Mouse (Mus musculus): ENCODE data around the gene Cacna1a.
A peak's percentile ranks its signal among the peaks of the same experiment; 100 is the strongest.

The Cacna1a gene

GRCm38 (mm10) chr8:84687705-84688100 lies 299.5 kb downstream of the Cacna1a start, which contains the start of gene Nacc1:
TSS of gene Nacc1 (minus strand) at chr8:84687862.
- peak; percentile 85 for DNase-seq (ENCODE audit: low read depth, low spot score)

GRCm38 (mm10) chr8:84689091-84689915 lies 301.1 kb downstream of the Cacna1a start:
- DNase-seq (ENCODE audit: low read depth, low spot score), result peak; percentile 87
